Mouse (Mus musculus) G1E (cell line): ENCODE measurements around the gene Kctd3.
A peak's percentile ranks its signal among the peaks of the same experiment; 100 is the strongest.

Source experiments
- CTCF ChIP-seq: IDR thresholded peaks from 2 replicates; pipeline ENCODE4 v1.5.1; 2012; ENCODE audit warnings: low read depth, low read length, inconsistent platforms, mixed read lengths
- TAL1 ChIP-seq: conservative IDR thresholded peaks from 2 replicates; pipeline ENCODE4 v1.6.1; 2012; ENCODE audit warnings: low read depth, low read length, inconsistent platforms, mixed read lengths

DNA sequence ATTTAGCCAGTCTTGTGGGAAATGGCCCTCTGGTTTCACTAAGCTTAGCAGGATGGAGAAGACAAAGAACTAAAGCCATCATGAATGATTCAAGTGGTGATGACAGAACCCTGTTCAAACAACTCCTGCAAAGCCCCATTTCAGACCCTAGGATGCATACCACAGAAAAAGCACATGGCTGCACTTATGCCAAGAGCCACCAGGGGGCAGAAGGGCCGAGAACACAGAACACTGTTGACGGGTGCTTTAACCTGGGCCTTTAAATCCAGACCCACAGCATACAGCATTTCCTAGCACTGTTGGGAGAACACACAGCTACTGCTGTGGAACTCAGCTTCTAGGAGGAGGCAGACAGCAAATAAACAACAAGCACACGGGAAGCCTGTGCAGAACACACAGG is 27.6 kb downstream of the Kctd3 start:
- TF ChIP-seq CTCF (peak; percentile 85), TAL1 (no peak)
